Mouse (Mus musculus): ENCODE results near the gene Pik3c2a.

- TF ChIP-seq POLR2A (IDR thresholded peaks at IDR 0.05; ENCODE audit: insufficient read depth, low read length) (no peak), CTCF (IDR thresholded peaks at IDR 0.05; ENCODE audit: low read depth, low read length) (no peak)
These were observed 32.6 kb upstream of the Pik3c2a start for GRCm38 (mm10) chr7:116475836-116476235.

All from ES-Bruce4 (cell line).